Mouse (Mus musculus) thymus, postnatal 0 days (tissue): ENCODE data around the gene Ftsj3. TPM values are rescaled to one million over a fixed set of nuclear protein-coding genes. Genes with fewer than 3 reads are reported as not detected.
A peak's percentile ranks its signal among the peaks of the same experiment; 100 is the strongest.
"Not testable (repeated sequence)": the region's sequence is repeated elsewhere in the genome, so short reads cannot be mapped to it uniquely, and the experiment has no call there.

Experiments
- DNase-seq: peaks from one replicate; pipeline ENCODE4 v3.0.0-alpha.2; 2015; ENCODE audit warnings: low spot score
- polyA plus RNA-seq: library from polyadenylated mRNA; unstranded; fragments of >200 nt; fragmentation: Nextera tagmentation; extraction: Ambion mirVana; gene quantifications from 2 replicates; pipeline ENCODE4 v1.2.1, GENCODE M21; 2015

Gene Ftsj3
- polyA plus RNA-seq, 1 experiment from 2014 or later, result 58.3 TPM

DNA sequence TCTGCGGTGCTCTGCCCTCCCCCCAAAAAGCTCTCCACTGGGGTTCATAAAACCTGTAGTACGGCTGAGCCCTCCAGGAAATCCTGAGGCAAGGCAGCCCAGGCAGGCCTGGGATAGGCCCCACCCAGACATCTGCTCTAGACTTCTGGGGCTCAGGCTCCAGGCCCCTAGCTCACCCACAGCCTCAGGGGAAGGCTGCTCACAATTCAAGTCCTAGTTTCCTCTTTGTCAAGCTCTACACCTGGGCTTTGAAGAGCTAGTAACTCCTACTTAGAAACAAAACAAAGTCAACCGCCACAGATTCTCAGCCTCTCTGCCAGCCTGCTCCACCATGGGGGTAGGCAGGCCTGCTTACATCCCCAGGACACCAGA, 13.2 kb upstream of the Ftsj3 start:
- DNase-seq, result peak; percentile 93

DNA sequence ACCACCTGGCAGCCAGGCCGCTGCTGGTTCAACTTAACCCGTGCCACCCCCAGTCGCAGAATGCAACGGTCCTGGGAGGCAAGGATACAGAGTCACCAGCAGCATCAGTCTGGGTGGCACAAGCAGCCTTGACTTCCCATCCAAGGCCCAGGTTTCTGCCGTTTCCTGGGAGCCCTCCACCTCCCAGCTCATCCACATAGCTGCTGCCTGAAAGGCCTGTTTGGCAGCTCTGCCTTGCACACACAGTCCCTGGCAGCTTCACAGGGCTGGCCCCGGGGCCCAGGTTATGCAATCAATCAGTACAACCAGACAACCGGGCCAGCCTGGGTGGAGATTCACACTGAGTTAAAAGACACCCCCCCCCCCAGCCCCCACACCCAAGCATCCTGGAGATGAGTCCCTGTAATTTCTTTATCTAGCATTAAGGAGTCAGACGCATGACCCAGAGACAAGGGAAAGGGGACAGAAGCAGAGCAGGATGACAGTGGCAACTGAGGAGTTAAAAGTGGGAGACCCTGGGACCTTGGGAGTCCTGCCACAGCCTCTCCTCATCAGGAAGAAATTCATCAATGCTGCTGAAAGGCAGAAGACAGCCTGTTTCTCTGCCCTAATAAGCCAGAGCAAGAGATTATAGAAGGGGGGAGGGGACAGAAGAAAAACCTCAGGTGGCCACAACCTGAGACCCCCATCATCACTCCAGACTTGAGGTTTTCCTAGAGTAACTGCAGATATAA, 12.6 kb upstream of the Ftsj3 start:
- DNase-seq, result no peak

DNA sequence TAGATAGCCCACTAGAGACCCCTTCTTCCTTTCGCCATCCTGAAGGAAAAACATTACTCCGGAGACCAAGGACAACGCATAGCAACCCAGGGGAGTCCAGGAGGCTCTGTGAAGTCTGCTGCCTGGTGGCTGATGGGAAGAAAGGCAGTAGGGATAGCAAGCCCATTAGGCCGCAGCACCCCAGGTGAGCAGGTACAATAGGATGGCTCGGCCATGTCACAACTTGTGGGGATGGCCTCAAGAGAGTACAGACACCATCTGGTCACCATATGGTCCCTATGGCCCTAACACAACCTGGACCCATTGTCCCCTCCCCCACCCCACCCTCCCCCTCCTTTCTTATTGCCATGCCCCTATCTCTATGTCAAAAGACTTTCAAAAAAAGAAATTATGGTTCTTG, 12.0 kb upstream of the Ftsj3 start:
- DNase-seq, result no peak

DNA sequence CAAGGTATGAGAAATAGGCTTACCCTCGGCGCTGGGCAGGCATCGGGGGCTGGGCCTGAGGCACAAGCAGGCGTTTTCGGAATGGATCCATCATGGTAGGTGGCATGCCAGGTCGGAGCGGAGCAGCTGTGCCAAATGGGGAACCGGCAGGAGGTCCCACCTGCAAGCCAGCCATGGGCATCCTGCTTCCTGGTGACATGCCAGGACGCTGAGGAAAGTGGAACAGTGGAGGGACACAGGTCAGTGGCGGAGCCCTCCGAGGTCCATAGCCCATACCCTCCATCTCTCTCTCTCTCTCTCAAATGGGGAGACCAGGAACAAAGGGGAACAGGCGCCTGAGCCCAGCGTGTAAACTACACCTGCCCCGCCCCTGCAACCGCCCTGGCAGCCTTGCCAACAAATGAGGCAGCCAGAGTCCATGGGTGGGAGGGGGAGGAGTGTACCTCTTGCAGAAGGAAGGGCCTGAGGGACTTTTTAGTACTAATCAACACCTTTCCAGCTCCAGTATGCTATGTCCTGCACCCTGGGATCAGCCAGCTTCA, 11.5 kb upstream of the Ftsj3 start:
- no peak for DNase-seq

GRCm38 (mm10) chr11:106266431-106266830, 10.6 kb upstream of the Ftsj3 start:
- DNase-seq, result no peak

GRCm38 (mm10) chr11:106265570-106265969, 9.7 kb upstream of the Ftsj3 start:
- DNase-seq, result no peak

GRCm38 (mm10) chr11:106264988-106265387, 9.1 kb upstream of the Ftsj3 start:
- DNase-seq, result no peak

GRCm38 (mm10) chr11:106263963-106264362, 8.1 kb upstream of the Ftsj3 start:
- DNase-seq, result no peak

DNA sequence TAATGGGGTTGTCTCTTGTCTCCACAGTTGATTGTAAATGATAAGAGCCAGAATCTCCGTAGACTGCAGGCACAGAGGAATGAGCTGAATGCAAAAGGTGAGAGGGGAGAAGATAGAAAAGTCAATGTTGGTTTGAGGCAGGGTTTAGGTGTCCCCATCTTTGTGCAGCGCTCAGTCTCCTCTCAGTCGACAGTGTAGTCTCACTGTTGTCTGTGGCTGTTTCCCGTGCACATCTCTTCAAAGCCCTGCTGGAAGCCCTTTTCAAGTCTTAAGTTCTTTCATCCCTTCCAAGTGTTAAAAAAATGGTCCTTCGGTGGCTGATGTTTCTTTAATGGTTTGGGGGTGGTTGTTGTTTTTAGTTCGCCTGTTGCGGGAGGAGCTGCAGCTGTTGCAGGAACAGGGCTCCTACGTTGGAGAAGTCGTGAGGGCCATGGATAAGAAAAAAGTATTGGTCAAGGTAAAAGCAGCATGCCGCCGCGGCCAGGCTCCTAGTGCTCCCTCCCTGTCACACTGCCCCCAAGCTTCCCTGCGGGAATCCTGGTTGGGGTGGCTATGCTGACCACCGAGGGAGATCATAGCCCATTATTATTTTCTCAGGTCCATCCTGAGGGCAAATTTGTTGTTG, 5.1 kb upstream of the Ftsj3 start:
- DNase-seq, result no peak

- no peak for DNase-seq
Measured at GRCm38 (mm10) chr11:106256775-106257174, 896 bp upstream of the Ftsj3 start.

- DNase-seq, result no peak
Measured at GRCm38 (mm10) chr11:106255174-106255573, 705 bp downstream of the Ftsj3 start.

DNA sequence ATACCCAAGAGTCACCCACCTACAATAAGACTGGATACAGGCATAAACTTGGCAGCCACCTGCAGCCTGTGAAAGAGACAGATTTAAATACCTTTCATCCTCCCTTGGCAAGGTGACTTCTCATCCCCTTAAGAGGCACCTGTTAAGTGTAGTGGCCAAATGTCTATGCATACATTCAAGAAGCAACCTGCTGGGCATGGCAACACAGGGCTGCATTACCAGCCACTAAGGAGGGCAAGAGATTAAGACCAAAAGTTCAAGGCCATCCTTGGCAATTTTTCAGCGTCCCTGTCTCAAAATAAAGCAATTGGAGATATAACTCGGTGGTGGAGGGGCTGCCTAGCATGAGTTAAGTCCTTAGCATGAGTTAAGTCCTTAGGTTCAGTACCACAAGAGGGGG, 1.1 kb downstream of the Ftsj3 start:
- DNase-seq, result no peak

DNA sequence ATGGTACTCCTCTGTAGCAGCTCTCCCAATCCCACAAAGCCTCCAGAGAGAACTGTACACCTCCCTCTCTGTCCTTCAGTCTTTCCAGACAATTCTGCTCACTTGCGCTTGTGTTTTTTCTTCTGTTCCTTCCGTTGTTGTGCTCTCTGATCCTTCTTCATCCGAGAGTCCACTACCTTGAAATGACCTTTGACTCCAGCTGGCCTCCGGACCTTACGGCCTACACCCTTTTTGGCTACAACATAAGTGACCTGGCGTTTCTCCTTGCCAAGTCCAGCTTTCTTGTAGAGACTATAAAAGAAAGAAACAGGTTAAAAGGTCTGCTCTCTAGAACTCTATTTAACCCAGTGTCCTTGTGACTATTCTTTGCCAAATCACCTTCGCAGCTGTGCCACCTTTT, 6.6 kb downstream of the Ftsj3 start:
- no peak for DNase-seq

DNA sequence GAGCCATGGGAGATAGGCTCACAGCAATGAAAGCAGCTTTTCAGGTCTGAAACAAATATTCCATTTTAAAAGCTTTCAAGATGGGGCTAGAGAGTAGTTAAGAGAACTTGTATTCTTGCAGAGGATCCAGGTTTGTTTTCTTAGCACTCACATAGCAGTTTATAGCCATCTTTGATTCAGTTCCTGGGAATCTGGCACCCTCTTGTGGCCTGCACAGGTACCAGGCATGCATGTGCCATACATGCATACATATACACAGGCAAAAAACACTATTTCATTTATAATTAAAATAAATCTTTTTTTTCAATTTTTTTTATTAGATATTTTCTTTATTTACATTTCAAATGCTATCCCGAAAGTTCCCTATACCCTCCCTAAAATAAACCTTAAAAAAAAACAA, 9.0 kb downstream of the Ftsj3 start:
- DNase-seq, result peak; percentile 37

DNA sequence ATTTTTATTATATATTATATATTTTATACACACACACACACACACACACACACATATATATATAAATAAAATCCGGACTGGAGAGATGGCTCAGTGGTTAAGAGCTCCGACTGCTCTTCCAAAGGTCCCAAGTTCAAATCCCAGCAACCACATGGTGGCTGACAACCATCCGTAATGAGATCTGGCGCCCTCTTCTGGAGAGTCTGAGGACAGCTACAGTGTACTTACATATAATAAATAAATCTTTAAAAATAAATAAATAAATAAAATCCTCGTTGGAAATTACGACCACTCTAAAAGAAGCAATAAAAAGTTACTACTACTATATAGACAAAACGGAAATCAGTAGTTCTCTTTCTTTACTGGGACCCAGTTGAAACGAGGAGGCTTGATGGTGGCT, 21.9 kb downstream of the Ftsj3 start:
- DNase-seq, result not testable (repeated sequence)

GRCm38 (mm10) chr11:106220603-106221002, 35.3 kb downstream of the Ftsj3 start:
- DNase-seq, result no peak

- DNase-seq, result peak; percentile 96
Measured at GRCm38 (mm10) chr11:106216730-106217490, 39.0 kb downstream of the Ftsj3 start, which contains the start of gene Ddx42. TSS of gene Ddx42 (plus strand) at chr11:106216926.

GRCm38 (mm10) chr11:106215927-106216729, 39.8 kb downstream of the Ftsj3 start, which contains the start of gene Ccdc47:
TSS of gene Ccdc47 (minus strand) at chr11:106216344.
- DNase-seq, result peak; percentile 98

DNA sequence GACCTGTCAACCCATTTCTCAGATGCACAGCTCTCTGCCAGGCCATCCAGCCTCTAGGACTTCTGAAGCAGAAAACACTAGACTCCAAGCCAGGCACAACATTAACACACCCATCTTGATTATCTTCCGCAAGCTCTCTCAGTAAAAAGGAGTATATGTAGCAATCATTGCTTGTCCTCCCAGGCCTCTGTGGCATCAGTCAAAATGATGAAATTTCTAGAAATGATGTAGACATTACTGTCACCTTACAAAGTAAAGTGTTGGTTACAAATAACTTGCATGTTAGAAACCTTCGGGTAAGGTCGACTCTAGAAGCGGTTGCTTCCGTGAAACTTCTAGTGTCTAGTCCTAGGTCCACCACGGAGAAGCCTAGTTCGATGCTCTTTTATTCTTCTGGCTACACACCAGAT, 40.4 kb downstream of the Ftsj3 start:
- peak; percentile 11 for DNase-seq

DNA sequence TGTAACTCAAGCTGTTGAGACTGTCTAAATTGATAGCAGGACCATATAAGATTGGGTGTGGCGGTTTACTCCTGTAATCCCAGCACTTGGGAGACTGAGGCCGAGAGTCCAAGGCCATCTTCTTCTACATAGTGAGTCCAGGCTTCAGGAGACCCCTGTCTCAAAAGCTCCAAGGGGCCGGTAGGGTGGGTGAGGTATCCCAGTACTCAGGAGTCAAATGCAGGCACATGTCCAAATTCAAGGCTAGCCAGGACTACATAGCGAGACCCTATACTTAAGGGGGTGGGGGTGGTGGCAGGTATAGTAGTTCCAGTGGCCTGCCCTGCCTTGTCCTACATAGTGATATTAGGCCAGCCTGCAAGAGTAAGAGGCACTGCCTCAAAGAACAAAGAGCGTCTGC, 41.0 kb downstream of the Ftsj3 start:
- DNase-seq, result no peak

GRCm38 (mm10) chr11:106212771-106213170, 43.1 kb downstream of the Ftsj3 start:
- no peak for DNase-seq
